Mouse (Mus musculus) heart, embryonic 16.5 days (tissue): Measurements from ENCODE around the gene Ankrd33b. TPM values are rescaled to one million over a fixed set of nuclear protein-coding genes. Genes with fewer than 3 reads are reported as not detected.
A peak's percentile ranks its signal among the peaks of the same experiment; 100 is the strongest.

ENCODE experiments used
- ATAC-seq: fragments of 200-750 bp; cut with Nextera tagmentation; replicated peaks from 2 replicates; pipeline ENCODE4 v1.8.0; 2017; ENCODE audit warnings: moderate number of reproducible peaks; ENCODE audit not compliant: insufficient read depth, low FRiP score; ENCODE audit errors: extremely low read depth
- H3K27ac ChIP-seq: fragments of 300-500 bp; sonication (generic); 2 replicates; pipeline ENCODE4 v1.5.1; 2014; ENCODE audit warnings: mild to moderate bottlenecking, low read length, control low read depth, moderate library complexity
- H3K27me3 ChIP-seq: fragments of 300-500 bp; sonication (generic); 2 replicates; pipeline ENCODE4 v1.6.1; 2014; ENCODE audit warnings: low read length, mixed read lengths; ENCODE audit not compliant: control insufficient read depth, insufficient read depth
- H3K36me3 ChIP-seq: fragments of 300-500 bp; sonication (generic); 2 replicates; pipeline ENCODE4 v1.6.1; 2014; ENCODE audit not compliant: control insufficient read depth, insufficient read depth
- H3K4me1 ChIP-seq: fragments of 300-500 bp; sonication (generic); 2 replicates; pipeline ENCODE4 v1.6.1; 2014; ENCODE audit warnings: low read length, mixed read lengths; ENCODE audit not compliant: control insufficient read depth, insufficient read depth
- H3K4me2 ChIP-seq: fragments of 300-500 bp; sonication (generic); 2 replicates; pipeline ENCODE4 v1.6.1; 2014; ENCODE audit warnings: low read depth, mild to moderate bottlenecking, control low read depth, low read length
- H3K4me3 ChIP-seq: fragments of 300-500 bp; sonication (generic); 2 replicates; pipeline ENCODE4 v1.5.1; 2014; ENCODE audit warnings: mild to moderate bottlenecking, control low read depth, low read length
- H3K9ac ChIP-seq: fragments of 300-500 bp; sonication (generic); 2 replicates; pipeline ENCODE4 v1.6.1; 2014; ENCODE audit warnings: low read length, control low read depth
- H3K9me3 ChIP-seq: fragments of 300-500 bp; sonication (generic); replicated peaks from 2 replicates; pipeline ENCODE4 v1.6.1; 2016; ENCODE audit warnings: low read length; ENCODE audit not compliant: control insufficient read depth
- WGBS: fragments of 180-500 bp; shearing (Covaris S2); extraction: QIAGEN DNeasy Blood & Tissue Kit; methylation state at CpG from one replicate; pipeline ENCODE4 v1.1.7; 2014; 5-methylcytosine and 5-hydroxymethylcytosine counted together
- polyA plus RNA-seq: library from polyadenylated mRNA; unstranded; fragments of >200 nt; fragmentation: Nextera tagmentation; extraction: Ambion mirVana; gene quantifications from 2 replicates; pipeline ENCODE4 v1.2.1, GENCODE M21; 2015

Gene Ankrd33b
- polyA plus RNA-seq, 1 experiment from 2014 or later = 5.4 TPM

- H3K9ac ChIP-seq = no peak overlapping the region
- no peak overlapping the region for H3K4me3 ChIP-seq
- no peak overlapping the region for H3K27ac ChIP-seq
- H3K36me3 ChIP-seq = no peaks in the 10 kb centered on the region
- peaks cover 7% of the 10 kb centered on the region for H3K4me1 ChIP-seq
- no peaks in the 10 kb centered on the region for H3K9me3 ChIP-seq
- ATAC-seq = no peak
- 87% methylated on average over 2 of the region's 2 CpGs for WGBS
- H3K4me2 ChIP-seq = no peak overlapping the region
- H3K27me3 ChIP-seq = no peaks in the 10 kb centered on the region
Measured at GRCm38 (mm10) chr15:31279120-31279519, 88.4 kb downstream of the Ankrd33b start.

- H3K4me1 ChIP-seq = peaks cover 7% of the 10 kb centered on the region
- ATAC-seq = peak; percentile 28; the same call in 1 of the 2 replicates
- 27% methylated on average over 4 of the region's 4 CpGs for WGBS
Measured at GRCm38 (mm10) chr15:31278090-31278489, 89.4 kb downstream of the Ankrd33b start.

GRCm38 (mm10) chr15:31273509-31273908, 94.0 kb downstream of the Ankrd33b start:
- 33% methylated on average over 10 of the region's 10 CpGs for WGBS
- Histone ChIP-seq H3K36me3 (no peaks in the 10 kb centered on the region), H3K9ac (no peak overlapping the region), H3K4me1 (peaks cover 7% of the 10 kb centered on the region), H3K27me3 (no peaks in the 10 kb centered on the region), H3K4me2 (no peak overlapping the region), H3K4me3 (no peak overlapping the region), H3K9me3 (no peaks in the 10 kb centered on the region), H3K27ac (no peak overlapping the region)
- ATAC-seq = 0 out of 2 replicates have a peak, but pooled peaks have one; percentile 29

More at GRCm38 (mm10) chr15:31278090-31278489, 89.4 kb downstream of the Ankrd33b start:
- no peak overlapping the region for H3K4me2 ChIP-seq
- H3K9ac ChIP-seq = no peak overlapping the region
- H3K36me3 ChIP-seq = no peaks in the 10 kb centered on the region
- H3K27ac ChIP-seq = no peak overlapping the region
- no peaks in the 10 kb centered on the region for H3K9me3 ChIP-seq
- no peaks in the 10 kb centered on the region for H3K27me3 ChIP-seq
- no peak overlapping the region for H3K4me3 ChIP-seq

DNA sequence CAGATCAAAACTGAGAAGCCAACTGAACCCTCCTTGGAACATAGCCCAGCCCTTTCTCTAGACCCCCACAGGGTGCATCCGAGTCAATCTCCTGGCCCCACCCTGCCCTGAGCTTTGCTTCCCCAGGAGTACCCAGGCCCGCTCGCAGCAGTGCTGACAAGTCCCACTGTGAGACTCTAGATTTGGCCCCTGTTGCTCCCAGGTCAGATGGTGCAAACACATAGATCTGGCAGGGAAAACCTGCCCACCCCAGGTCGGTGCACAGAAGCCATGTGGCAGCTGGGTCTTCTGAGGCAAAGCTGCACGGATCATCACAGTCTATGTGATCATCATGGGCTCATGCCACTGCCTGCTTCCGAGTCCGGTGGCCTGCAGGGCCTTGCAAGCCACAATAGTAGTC, 94.8 kb downstream of the Ankrd33b start:
- 86% methylated on average over 7 of the region's 7 CpGs for WGBS
- H3K9ac ChIP-seq = no peak overlapping the region

DNA sequence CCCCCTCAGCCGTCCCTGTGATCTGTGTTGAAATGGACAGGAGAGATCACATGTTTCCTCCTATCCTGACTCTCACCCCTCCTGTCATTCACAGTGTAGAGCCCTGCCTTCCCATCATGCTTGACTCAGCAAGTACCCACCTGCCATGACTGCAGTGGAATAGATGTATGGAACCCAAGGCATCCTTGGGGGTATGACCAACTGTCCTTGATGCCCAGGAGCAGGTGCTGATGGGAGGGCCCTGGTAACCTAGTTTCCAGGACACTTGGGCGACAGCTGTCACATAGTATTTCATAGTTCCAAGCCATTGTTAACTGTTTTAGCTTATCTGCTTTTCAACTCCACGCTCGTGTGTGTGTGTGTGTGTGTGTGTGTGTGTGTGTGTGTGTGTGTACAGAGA, 98.0 kb downstream of the Ankrd33b start:
- ATAC-seq = no peak
- Histone ChIP-seq H3K9me3 (no peaks in the 10 kb centered on the region), H3K36me3 (no peaks in the 10 kb centered on the region), H3K9ac (no peak overlapping the region), H3K27ac (no peak overlapping the region), H3K4me3 (no peak overlapping the region), H3K4me2 (no peak overlapping the region), H3K27me3 (no peaks in the 10 kb centered on the region; the same call in 1 of the 2 replicates), H3K4me1 (no peaks in the 10 kb centered on the region)
- 78% methylated on average over 4 of the region's 4 CpGs for WGBS

More for the DNA sequence above, 94.8 kb downstream of the Ankrd33b start:
- Histone ChIP-seq H3K4me2 (no peak overlapping the region), H3K4me1 (no peaks in the 10 kb centered on the region), H3K4me3 (no peak overlapping the region), H3K36me3 (no peaks in the 10 kb centered on the region), H3K9me3 (no peaks in the 10 kb centered on the region), H3K27me3 (no peaks in the 10 kb centered on the region), H3K27ac (no peak overlapping the region)
- ATAC-seq = no peak

GRCm38 (mm10) chr15:31268148-31268547, 99.4 kb downstream of the Ankrd33b start:
- Histone ChIP-seq H3K4me3 (no peak overlapping the region), H3K4me2 (no peak overlapping the region), H3K27ac (no peak overlapping the region), H3K9me3 (no peaks in the 10 kb centered on the region), H3K27me3 (no peaks in the 10 kb centered on the region; the same call in 1 of the 2 replicates), H3K4me1 (no peaks in the 10 kb centered on the region), H3K36me3 (no peaks in the 10 kb centered on the region), H3K9ac (no peak overlapping the region)
- WGBS = 87% methylated on average over 6 of the region's 6 CpGs
- ATAC-seq = no peak

DNA sequence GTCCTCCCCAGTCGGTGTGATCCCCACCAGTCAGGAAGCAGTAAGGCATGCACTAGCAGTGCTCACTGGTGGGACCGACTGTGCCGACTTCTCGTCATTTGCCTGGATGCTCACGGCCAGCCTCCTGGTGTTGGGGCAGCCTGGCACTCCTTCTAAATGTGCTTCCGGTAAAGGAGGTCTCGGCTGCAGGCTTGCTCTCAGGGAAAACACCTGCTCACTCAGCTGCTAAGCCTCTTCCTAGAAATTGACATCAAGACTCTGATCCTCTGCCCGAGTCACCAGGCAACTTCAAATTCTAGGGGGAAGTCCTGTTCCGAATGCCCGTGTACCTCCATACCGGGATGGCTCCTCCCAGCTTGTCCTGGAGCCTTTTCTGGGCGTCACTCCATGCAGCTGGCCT, 101.7 kb downstream of the Ankrd33b start:
- H3K36me3 ChIP-seq = no peaks in the 10 kb centered on the region
- no peak overlapping the region for H3K4me2 ChIP-seq
- H3K9me3 ChIP-seq = no peaks in the 10 kb centered on the region
- no peak overlapping the region for H3K9ac ChIP-seq
- H3K4me3 ChIP-seq = no peak overlapping the region
- no peak for ATAC-seq
- WGBS = 86% methylated on average over 12 of the region's 12 CpGs
- no peaks in the 10 kb centered on the region; the same call in 1 of the 2 replicates for H3K27me3 ChIP-seq
- H3K4me1 ChIP-seq = no peaks in the 10 kb centered on the region
- H3K27ac ChIP-seq = no peak overlapping the region

- H3K4me1 ChIP-seq = no peaks in the 10 kb centered on the region
- H3K27me3 ChIP-seq = no peaks in the 10 kb centered on the region; the same call in 1 of the 2 replicates
- ATAC-seq = peak; percentile 14; the same call in 1 of the 2 replicates
- no peak overlapping the region for H3K27ac ChIP-seq
- no peaks in the 10 kb centered on the region for H3K36me3 ChIP-seq
- H3K4me3 ChIP-seq = no peak overlapping the region
- WGBS = 90% methylated on average over 8 of the region's 8 CpGs
- H3K4me2 ChIP-seq = no peak overlapping the region
- no peaks in the 10 kb centered on the region for H3K9me3 ChIP-seq
- H3K9ac ChIP-seq = no peak overlapping the region
Measured at GRCm38 (mm10) chr15:31265404-31265803, 102.1 kb downstream of the Ankrd33b start.

GRCm38 (mm10) chr15:31264827-31265226, 102.7 kb downstream of the Ankrd33b start:
- WGBS = 35% methylated on average over 6 of the region's 6 CpGs
- peak; percentile 42; the same call in 1 of the 2 replicates for ATAC-seq
- H3K9ac ChIP-seq = no peak overlapping the region

More at GRCm38 (mm10) chr15:31264827-31265226, 102.7 kb downstream of the Ankrd33b start:
- H3K27me3 ChIP-seq = no peaks in the 10 kb centered on the region; the same call in 1 of the 2 replicates
- no peak overlapping the region for H3K27ac ChIP-seq
- no peak overlapping the region for H3K4me3 ChIP-seq
- no peaks in the 10 kb centered on the region for H3K4me1 ChIP-seq
- H3K36me3 ChIP-seq = no peaks in the 10 kb centered on the region
- H3K9me3 ChIP-seq = no peaks in the 10 kb centered on the region
- no peak overlapping the region for H3K4me2 ChIP-seq
